Mouse (Mus musculus) liver, embryonic 14 days (tissue): ENCODE measurements around the gene Unc79. TPM values are rescaled to one million over a fixed set of nuclear protein-coding genes. Genes with fewer than 3 reads are reported as not detected.

ENCODE experiments used
- polyA plus RNA-seq: library from polyadenylated mRNA; depleted of rRNA; stranded (reverse); fragments of >200 nt; gene quantifications from 2 replicates; pipeline ENCODE4 v1.2.3, GENCODE M21; 2012; rRNA removed

The Unc79 gene
- polyA plus RNA-seq, result 0.05 and 0.06 TPM in 2 replicates

DNA sequence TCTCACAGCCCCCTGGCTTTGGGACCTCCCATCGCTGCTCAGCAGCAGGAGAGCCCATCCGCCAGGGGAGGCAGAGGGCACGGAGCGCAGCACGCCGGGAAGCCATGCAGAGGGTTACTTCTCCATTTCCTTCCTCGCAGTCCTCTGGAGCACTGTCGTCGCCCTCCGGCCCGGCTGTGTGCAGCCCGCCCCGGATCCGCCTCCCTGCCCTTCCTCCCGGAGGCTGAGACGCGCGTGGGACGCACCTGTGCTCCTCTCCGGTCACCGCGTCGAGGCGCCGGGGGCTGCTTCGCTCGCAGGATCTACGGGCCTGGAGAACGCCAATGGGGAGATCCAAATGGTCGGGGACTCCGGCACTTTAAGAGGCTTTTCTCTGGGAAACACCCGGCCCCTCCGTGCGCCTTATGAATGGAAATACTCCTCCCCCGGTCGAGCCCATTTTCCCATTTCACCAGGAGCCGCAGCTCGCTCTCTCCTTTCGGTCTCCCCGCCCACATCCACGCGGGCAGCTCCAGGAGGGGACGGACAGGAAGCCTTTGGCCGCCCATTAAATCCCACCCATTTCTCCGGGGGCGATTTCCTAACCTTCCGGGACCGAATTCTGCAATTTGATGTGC, at the start of gene Unc79:
Gene Unc79, plus strand, starts transcription at position 82 of the 617 bp plus-strand sequence.

GRCm38 (mm10) chr12:102899091-102899490, 49.6 kb upstream of the Unc79 start, which contains the start of gene Cox8c:
TSS of gene Cox8c (plus strand) at chr12:102899316.

Other genes with a start within 250 kb of the Unc79 start
- gene Itpk1, start 243.9 kb upstream of the Unc79 start, polyA plus RNA-seq, result 2.1 and 2.2 TPM in 2 replicates
- 2.3 and 2.4 TPM in 2 replicates for gene Moap1, start 205.2 kb upstream of the Unc79 start, polyA plus RNA-seq
- 2.2 and 2.6 TPM in 2 replicates for gene Tmem251, start 205.1 kb upstream of the Unc79 start, polyA plus RNA-seq
- gene Gm28051, start 191.1 kb upstream of the Unc79 start, polyA plus RNA-seq, result not detected in 2 replicates
- gene Gon7, start 191.1 kb upstream of the Unc79 start, polyA plus RNA-seq, result 8.8 and 10.1 TPM in 2 replicates
- gene Ubr7, start 190.9 kb upstream of the Unc79 start, polyA plus RNA-seq, result 15.9 and 19.3 TPM in 2 replicates
- 6.1 and 6.7 TPM in 2 replicates for gene Gm20604, start 190.2 kb upstream of the Unc79 start, polyA plus RNA-seq
- gene Btbd7, start 70.4 kb upstream of the Unc79 start, polyA plus RNA-seq, result 4.1 and 4.8 TPM in 2 replicates
- gene Cox8c, start 49.5 kb upstream of the Unc79 start, polyA plus RNA-seq, result not detected in 2 replicates